In genomic region chr1:192450425-192450824, GRCm38 (mm10) we compare ENCODE assay signal across 23 mouse cellular contexts.
A peak's percentile ranks its signal among the peaks of the same experiment; 100 is the strongest.
DNase-seq lines count a peak whose midpoint lies in the region; ATAC-seq and TF ChIP-seq lines count a peak whose summit lies in the region.
"Had no signal": no experiment of that assay in that cellular context is flagged by ENCODE, and none has a peak within 500 bp of the region (broad histone marks: within the 10 kb centered on the region; RNA-seq: fewer than 3 reads in every experiment).

No protein-coding gene starts in this region.

- no peak for DNase-seq in left cerebral cortex, adult 2 months (ENCODE audit: extremely low spot score in 1 of 2, low spot score in 2 of 2)
- DNase-seq in left cerebral cortex, postnatal 36 days (ENCODE audit: low spot score in 2 of 2), result no peak
- DNase-seq in 3T3-L1 (ENCODE audit: low read depth, low spot score), result peak; percentile 31
- peak; percentile 49 for DNase-seq in ZHBTc4 (ENCODE audit: low read depth, low spot score)
- DNase-seq in neural tube, embryonic 10.5 days (ENCODE audit: extremely low spot score, low spot score), result no peak
- no peak for DNase-seq in adrenal gland, postnatal 25 days
- DNase-seq: heart, adult 2 months; kidney, adult 18-20 months; liver, embryonic 13.5 days; lung, postnatal 36 days; right cerebral cortex, adult 18-20 months; spleen, adult 18-20 months; thymus, adult 2 months; thymus, postnatal 36 days had no signal

- H3K4me3 ChIP-seq in left cerebral cortex, adult 2 months, result no peak overlapping the region
- H3K4me3 ChIP-seq in ES-Bruce4 (ENCODE audit: low read depth, low read length), result no peak overlapping the region
- H3K4me3 ChIP-seq: forebrain, embryonic 15.5 days; heart, adult 2 months; heart, embryonic 13.5 days; hindbrain, embryonic 15.5 days; kidney, embryonic 15.5 days; limb, embryonic 10.5 days; limb, embryonic 15.5 days; liver, embryonic 13.5 days; midbrain, embryonic 13.5 days had no signal

- no peak for TF ChIP-seq CTCF in left cerebral cortex, adult 2 months (IDR thresholded peaks at IDR 0.05)
- TF ChIP-seq CTCF in ES-Bruce4 (IDR thresholded peaks at IDR 0.05; ENCODE audit: low read depth, low read length), result no peak

- H3K9me3 ChIP-seq in ES-Bruce4 (replicated peaks; ENCODE audit: control insufficient read depth, insufficient read depth, low read length, poor library complexity, severe bottlenecking), result no peaks in the 10 kb centered on the region
- H3K9me3 ChIP-seq: forebrain, embryonic 15.5 days; heart, embryonic 13.5 days; hindbrain, embryonic 15.5 days; kidney, embryonic 15.5 days; limb, embryonic 10.5 days; limb, embryonic 15.5 days; liver, embryonic 13.5 days; midbrain, embryonic 13.5 days had no signal

- H3K27ac ChIP-seq in left cerebral cortex, adult 2 months, result peak overlapping the region; percentile 71; the same call in 1 of the 2 replicates
- peak overlapping the region; percentile 81; the same call in 1 of the 2 replicates for H3K27ac ChIP-seq in ES-Bruce4 (ENCODE audit: insufficient read depth, low read length)
- H3K27ac ChIP-seq: forebrain, embryonic 15.5 days; heart, adult 2 months; heart, embryonic 13.5 days; hindbrain, embryonic 15.5 days; kidney, embryonic 15.5 days; limb, embryonic 10.5 days; liver, embryonic 13.5 days; midbrain, embryonic 13.5 days had no signal

- TF ChIP-seq EP300 in ES-Bruce4 (IDR thresholded peaks at IDR 0.05; ENCODE audit: insufficient read depth, low read depth, low read length), result no peak

- H3K9ac ChIP-seq in ES-Bruce4 (ENCODE audit: low read depth, poor library complexity, severe bottlenecking), result no peak overlapping the region
- H3K9ac ChIP-seq: forebrain, embryonic 15.5 days; heart, embryonic 13.5 days; hindbrain, embryonic 15.5 days; kidney, embryonic 15.5 days; limb, embryonic 15.5 days; liver, embryonic 13.5 days; midbrain, embryonic 13.5 days had no signal

- no peaks in the 10 kb centered on the region for H3K36me3 ChIP-seq in ES-Bruce4 (ENCODE audit: control insufficient read depth, insufficient read depth, low read length, poor library complexity, severe bottlenecking)
- H3K36me3 ChIP-seq: forebrain, embryonic 15.5 days; heart, embryonic 13.5 days; hindbrain, embryonic 15.5 days; kidney, embryonic 15.5 days; limb, embryonic 10.5 days; limb, embryonic 15.5 days; liver, embryonic 13.5 days; midbrain, embryonic 13.5 days had no signal

- intact Hi-C loops in left cerebral cortex, adult 2 months (cut with DNase I), result loop anchor here (5.0 kb wide), 1 partner anchor 258 kb away; the partner anchor contains the start of gene Kcnh1
- intact Hi-C loops in left cerebral cortex, postnatal 36 days (cut with DNase I), result no loop called here

- no peaks in the 10 kb centered on the region for H3K27me3 ChIP-seq in ES-Bruce4 (ENCODE audit: control insufficient read depth, insufficient read depth, low read length, poor library complexity, severe bottlenecking)
- H3K27me3 ChIP-seq: forebrain, embryonic 15.5 days; hindbrain, embryonic 15.5 days; kidney, embryonic 15.5 days; limb, embryonic 15.5 days; liver, embryonic 13.5 days had no signal

- no peak for TF ChIP-seq POLR2A in ES-Bruce4 (IDR thresholded peaks at IDR 0.05; ENCODE audit: insufficient read depth, low read length)

- no peaks in the 10 kb centered on the region for H3K4me1 ChIP-seq in ES-Bruce4 (ENCODE audit: control insufficient read depth, insufficient read depth, low read length)
- H3K4me1 ChIP-seq: liver, embryonic 13.5 days had no signal

- ATAC-seq in inflammation-experienced regulatory T-cells, adult 6 months, result no peak
- ATAC-seq: forebrain, embryonic 15.5 days; midbrain, embryonic 13.5 days had no signal

Comparison
In these comparisons a context has a peak if more than half of its experiments do, and no peak if none do; other contexts are left out.
1. DNase-seq: peak in 3T3-L1 (single experiment) and ZHBTc4 (single experiment); none in left cerebral cortex, adult 2 months (0 of 2), left cerebral cortex, postnatal 36 days (0 of 2), neural tube, embryonic 10.5 days (single experiment) and adrenal gland, postnatal 25 days (single experiment).